Mouse (Mus musculus): ENCODE measurements around the gene Larp1.
"Not testable (repeated sequence)": the region's sequence is repeated elsewhere in the genome, so short reads cannot be mapped to it uniquely, and the experiment has no call there.

Larp1 gene

GRCm38 (mm10) chr11:58031176-58031575 lies 22.3 kb downstream of the Larp1 start:
- no peak for DNase-seq

- no peak for DNase-seq
Measured at GRCm38 (mm10) chr11:58033635-58034034, 24.8 kb downstream of the Larp1 start.

- DNase-seq: peak in 1 of 2 experiments; percentile 21
Measured at GRCm38 (mm10) chr11:58039027-58039426, 30.2 kb downstream of the Larp1 start.

GRCm38 (mm10) chr11:58042861-58043431 lies 34.1 kb downstream of the Larp1 start:
- no peak for DNase-seq

- DNase-seq: no peak
Measured at GRCm38 (mm10) chr11:58046438-58046837, 37.6 kb downstream of the Larp1 start.

- peak in 1 of 2 experiments; percentile 49 for DNase-seq
Measured at GRCm38 (mm10) chr11:58057455-58057854, 48.6 kb downstream of the Larp1 start.

GRCm38 (mm10) chr11:58059752-58060151 lies 50.9 kb downstream of the Larp1 start:
- not testable (repeated sequence) for DNase-seq

- DNase-seq: not testable (repeated sequence)
Measured at GRCm38 (mm10) chr11:58061218-58061617, 52.4 kb downstream of the Larp1 start.

GRCm38 (mm10) chr11:58062586-58062985 lies 53.7 kb downstream of the Larp1 start:
- DNase-seq: no peak

- DNase-seq: no peak
Measured at GRCm38 (mm10) chr11:58065025-58065424, 56.2 kb downstream of the Larp1 start.

GRCm38 (mm10) chr11:58072978-58073377 lies 64.1 kb downstream of the Larp1 start:
- DNase-seq: no peak

- no peak for DNase-seq
Measured at GRCm38 (mm10) chr11:58077270-58077669, 68.4 kb downstream of the Larp1 start.

GRCm38 (mm10) chr11:58081716-58082115 lies 72.9 kb downstream of the Larp1 start:
- no peak for DNase-seq

- no peak for DNase-seq
Measured at GRCm38 (mm10) chr11:58092541-58092940, 83.7 kb downstream of the Larp1 start.

GRCm38 (mm10) chr11:58093021-58093528 lies 84.2 kb downstream of the Larp1 start, which contains the start of gene Gm12248:
Gm12248 (minus strand) TSS chr11:58093134.
- no peak for DNase-seq

- no peak for DNase-seq
Measured at GRCm38 (mm10) chr11:58094766-58095165, 85.9 kb downstream of the Larp1 start.

- DNase-seq: no peak
Measured at GRCm38 (mm10) chr11:58095561-58095960, 86.7 kb downstream of the Larp1 start.

- DNase-seq: peak; percentile 39 to 40
Measured at GRCm38 (mm10) chr11:58096160-58096559, 87.3 kb downstream of the Larp1 start.

GRCm38 (mm10) chr11:58096821-58097620 lies 88.2 kb downstream of the Larp1 start:
- no peak for DNase-seq

- DNase-seq: peak; percentile 12 to 35
Measured at GRCm38 (mm10) chr11:58097621-58098365, 88.9 kb downstream of the Larp1 start.

- DNase-seq: peak in 1 of 2 experiments; percentile 14
Measured at GRCm38 (mm10) chr11:58098366-58098720, 89.5 kb downstream of the Larp1 start.

- no peak for DNase-seq
Measured at GRCm38 (mm10) chr11:58100006-58100405, 91.1 kb downstream of the Larp1 start.

GRCm38 (mm10) chr11:58101194-58101720 lies 92.4 kb downstream of the Larp1 start:
- no peak for DNase-seq

Measured in spleen, adult 18-20 months (tissue).